Mouse (Mus musculus) embryonic fibroblast, embryonic 13.5 days (primary cell): Measurements from ENCODE around the gene Gm3402.
"Not testable (repeated sequence)": the region's sequence is repeated elsewhere in the genome, so short reads cannot be mapped to it uniquely, and the experiment has no call there.

Experiments used
- CTCF ChIP-seq: IDR thresholded peaks from 2 replicates; pipeline ENCODE4 v1.5.1; 2011; ENCODE audit warnings: mild to moderate bottlenecking, control low read depth, low read length, moderate library complexity, borderline replicate concordance; ENCODE audit not compliant: insufficient read depth
- POLR2A ChIP-seq: IDR thresholded peaks from 2 replicates; pipeline ENCODE4 v1.6.1; 2011; ENCODE audit warnings: low read depth, mild to moderate bottlenecking, control low read depth, low read length, moderate library complexity

DNA sequence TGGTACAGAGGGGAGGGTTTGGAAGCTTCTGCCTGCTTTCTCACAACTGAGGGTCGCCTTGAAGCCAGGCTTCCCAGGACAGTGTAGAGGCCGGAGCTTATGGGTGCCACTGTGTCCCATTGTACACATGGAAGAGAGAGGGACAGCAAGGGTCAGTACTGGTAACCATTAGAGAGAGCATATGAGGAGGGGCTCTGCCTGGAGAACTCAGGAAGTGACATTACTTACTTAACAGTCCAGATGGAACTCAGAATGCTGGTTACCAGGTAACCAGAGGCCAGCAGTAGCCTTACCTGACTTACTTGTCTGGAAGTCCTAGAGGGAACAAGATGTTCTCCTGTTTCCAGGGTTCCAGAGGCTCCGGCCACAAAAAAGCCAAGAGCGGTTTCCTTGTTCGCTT lies 11.8 kb upstream of the Gm3402 start, which contains the start of gene 4930449I24Rik:
- not testable (repeated sequence) for TF ChIP-seq CTCF, POLR2A
